Mouse (Mus musculus) forebrain, embryonic 11.5 days (tissue): Measurements from ENCODE around the gene Ddx31. TPM values are rescaled to one million over a fixed set of nuclear protein-coding genes. Genes with fewer than 3 reads are reported as not detected.

Experiments used
- ATAC-seq: fragments of 200-750 bp; cut with Nextera tagmentation; replicated peaks from 2 replicates; pipeline ENCODE4 v1.8.0; 2017; ENCODE audit warnings: moderate TSS enrichment; ENCODE audit not compliant: low FRiP score
- DNase-seq: peaks from one replicate; pipeline ENCODE4 v3.0.0-alpha.2; 2017; ENCODE audit warnings: low spot score
- H3K27ac ChIP-seq: fragments of 300-500 bp; sonication (generic); 2 replicates; pipeline ENCODE4 v1.5.1; 2014; ENCODE audit warnings: low read depth, low read length
- H3K27me3 ChIP-seq: fragments of 300-500 bp; sonication (generic); 2 replicates; pipeline ENCODE4 v1.6.1; 2014; ENCODE audit warnings: mild to moderate bottlenecking, low read length, mixed read lengths; ENCODE audit not compliant: control insufficient read depth, insufficient read depth
- H3K36me3 ChIP-seq: fragments of 300-500 bp; sonication (generic); 2 replicates; pipeline ENCODE4 v1.6.1; 2014; ENCODE audit warnings: mild to moderate bottlenecking, low read length, moderate library complexity, mixed read lengths; ENCODE audit not compliant: control insufficient read depth, insufficient read depth
- H3K4me1 ChIP-seq: fragments of 300-500 bp; sonication (generic); replicated peaks from 2 replicates; pipeline ENCODE4 v1.6.1; 2014; ENCODE audit warnings: low read length, mixed read lengths; ENCODE audit not compliant: control insufficient read depth, insufficient read depth
- H3K4me2 ChIP-seq: fragments of 300-500 bp; sonication (generic); 2 replicates; pipeline ENCODE4 v1.6.1; 2014; ENCODE audit warnings: low read depth, mild to moderate bottlenecking, low read length, moderate library complexity, mixed read lengths; ENCODE audit not compliant: severe bottlenecking
- H3K4me3 ChIP-seq: fragments of 300-500 bp; sonication (generic); 2 replicates; pipeline ENCODE4 v1.5.1; 2014; ENCODE audit warnings: low read depth, low read length
- H3K9ac ChIP-seq: fragments of 300-500 bp; sonication (generic); 2 replicates; pipeline ENCODE4 v1.6.1; 2014; ENCODE audit warnings: low read length
- H3K9me3 ChIP-seq: fragments of 300-500 bp; sonication (generic); 2 replicates; pipeline ENCODE4 v1.6.1; 2016; ENCODE audit warnings: low read length, mixed read lengths; ENCODE audit not compliant: control insufficient read depth
- WGBS: fragments of 180-500 bp; shearing (Covaris S2); extraction: QIAGEN DNeasy Blood & Tissue Kit; methylation state at CpG from one replicate; pipeline ENCODE4 v1.1.7; 2014; 5-methylcytosine and 5-hydroxymethylcytosine counted together
- polyA plus RNA-seq: library from polyadenylated mRNA; unstranded; fragments of >200 nt; fragmentation: Nextera tagmentation; extraction: Ambion mirVana; gene quantifications from 2 replicates; pipeline ENCODE4 v1.2.1, GENCODE M21; 2014

The Ddx31 gene
- polyA plus RNA-seq, 1 experiment from 2014 or later, result 21.6 TPM

DNA sequence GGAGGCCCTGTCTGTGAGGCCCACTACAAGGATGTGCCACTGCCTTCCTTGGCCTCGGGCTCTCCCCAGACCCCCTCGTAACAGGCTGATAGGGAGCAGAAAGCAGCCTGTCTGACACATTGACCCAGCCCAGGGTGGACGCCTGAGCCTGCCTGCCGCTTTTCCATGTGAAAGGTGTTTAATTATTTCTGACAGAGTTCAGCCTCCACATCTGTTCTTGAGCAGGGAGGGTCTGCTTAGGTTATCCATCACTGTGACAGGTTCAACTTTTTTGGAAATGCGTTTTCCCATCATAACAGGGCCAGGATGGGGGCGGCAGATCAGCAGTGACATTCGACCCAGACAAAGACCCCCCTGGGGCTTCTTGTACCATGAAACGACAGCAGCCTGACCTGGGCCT, 112.8 kb downstream of the Ddx31 start:
- DNase-seq (no peak), ATAC-seq (no peak)
- Histone ChIP-seq H3K4me2 (no peak overlapping the region), H3K36me3 (no peaks in the 10 kb centered on the region), H3K4me1 (no peaks in the 10 kb centered on the region), H3K9ac (no peak overlapping the region), H3K27ac (no peak overlapping the region), H3K9me3 (no peaks in the 10 kb centered on the region), H3K4me3 (no peak overlapping the region), H3K27me3 (peaks cover 4% of the 10 kb centered on the region; the same call in 1 of the 2 replicates)
- 62% methylated on average over 8 of the region's 8 CpGs for WGBS

DNA sequence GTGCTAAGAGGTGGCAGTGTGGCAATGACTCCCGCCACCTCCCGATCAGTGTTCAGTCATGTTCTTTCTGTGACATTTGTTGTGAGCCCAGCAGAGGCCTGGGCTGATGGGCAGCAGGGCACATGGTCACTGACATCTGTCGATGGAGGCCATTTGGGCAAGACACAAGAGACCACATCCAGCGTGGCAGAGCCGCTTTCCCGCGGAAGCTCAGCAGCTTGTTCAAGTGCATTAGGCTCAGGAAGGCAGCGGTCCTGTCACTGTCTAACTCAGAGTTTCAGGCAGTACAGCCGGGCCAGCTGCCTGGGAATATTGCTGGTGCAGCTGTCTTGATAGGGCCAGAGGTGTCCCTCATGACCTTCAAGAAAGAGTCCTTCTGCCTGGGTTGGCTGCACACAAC, 114.4 kb downstream of the Ddx31 start:
- Histone ChIP-seq H3K4me2 (no peak overlapping the region), H3K36me3 (no peaks in the 10 kb centered on the region), H3K4me1 (no peaks in the 10 kb centered on the region), H3K9me3 (no peaks in the 10 kb centered on the region), H3K27ac (no peak overlapping the region), H3K9ac (no peak overlapping the region), H3K4me3 (no peak overlapping the region), H3K27me3 (0 out of 2 replicates have a peak, but pooled peaks cover 2% of the 10 kb centered on the region)
- DNase-seq (no peak), ATAC-seq (no peak)
- WGBS, result 83% methylated on average over 9 of the region's 9 CpGs

Other genes with a start within 250 kb of the Ddx31 start
- gene Gfi1b, start 218.4 kb upstream of the Ddx31 start, polyA plus RNA-seq, result 3.4 and 3.5 TPM in 2 replicates
- 27.4 and 32.4 TPM in 2 replicates for gene Tsc1, start 199.2 kb upstream of the Ddx31 start, polyA plus RNA-seq
- gene Spaca9, start 140.7 kb upstream of the Ddx31 start, polyA plus RNA-seq, result 1.5 and 2.1 TPM in 2 replicates
- 0.23 and 0.48 TPM in 2 replicates for gene Ak8, start 140.2 kb upstream of the Ddx31 start, polyA plus RNA-seq
- 36.3 and 36.6 TPM in 2 replicates for gene Gtf3c4, start within 50 bp of the Ddx31 start, polyA plus RNA-seq
- gene Barhl1, start 76.3 kb downstream of the Ddx31 start, polyA plus RNA-seq, result 2.2 and 3.5 TPM in 2 replicates
- 0.55 and 0.75 TPM in 2 replicates for gene Cfap77, start 214.7 kb downstream of the Ddx31 start, polyA plus RNA-seq
- gene Ttf1, start 219.9 kb downstream of the Ddx31 start, polyA plus RNA-seq, result 13.6 and 14.7 TPM in 2 replicates